Mouse (Mus musculus) cerebellum, postnatal 25 days (tissue): ENCODE measurements at regions not wholly inside any gene's neighbourhood (a gene's known extent, or its start where the extent isn't known, plus 50 kb on each side); places are given as distances from the start of the nearest gene placed in this dataset.
A peak's percentile ranks its signal among the peaks of the same experiment; 100 is the strongest.

Experiments used
- DNase-seq, 2 experiments: peaks; one replicate each; pipeline ENCODE4 v3.0.0; 2021; ENCODE audit warnings: mixed read lengths in 2 of 2

- no peak for DNase-seq
These were observed 77.7 kb downstream of the Fam76b start for GRCm38 (mm10) chr9:13905086-13905669.

GRCm38 (mm10) chr9:13906736-13907135 lies 79.2 kb downstream of the Fam76b start:
- DNase-seq: no peak

- DNase-seq: no peak
These were observed 82.1 kb downstream of the Fam76b start for GRCm38 (mm10) chr9:13909604-13910003.

- DNase-seq: no peak
These were observed 82.6 kb downstream of the Fam76b start for GRCm38 (mm10) chr9:13910091-13910490.

- no peak for DNase-seq
These were observed 85.9 kb downstream of the Fam76b start for GRCm38 (mm10) chr9:13913459-13913858.

GRCm38 (mm10) chr9:13914131-13914530 lies 86.6 kb downstream of the Fam76b start:
- no peak for DNase-seq

GRCm38 (mm10) chr9:13914847-13915246 lies 87.3 kb downstream of the Fam76b start:
- DNase-seq: no peak

GRCm38 (mm10) chr9:13916837-13917236 lies 89.3 kb downstream of the Fam76b start:
- no peak for DNase-seq

- no peak for DNase-seq
These were observed 91.2 kb downstream of the Fam76b start for GRCm38 (mm10) chr9:13918606-13919202.

- DNase-seq: no peak
These were observed 92.4 kb downstream of the Fam76b start for GRCm38 (mm10) chr9:13919739-13920410.

- no peak for DNase-seq
These were observed 93.1 kb downstream of the Fam76b start for GRCm38 (mm10) chr9:13920623-13921022.

- no peak for DNase-seq
These were observed 104.5 kb downstream of the Fam76b start for GRCm38 (mm10) chr9:13932001-13932508.

GRCm38 (mm10) chr9:13933404-13933803 lies 105.9 kb downstream of the Fam76b start:
- no peak for DNase-seq

- no peak for DNase-seq
These were observed 109.8 kb downstream of the Fam76b start for GRCm38 (mm10) chr9:13937301-13937700.

GRCm38 (mm10) chr9:13946519-13946918 lies 119.0 kb downstream of the Fam76b start:
- DNase-seq: no peak

GRCm38 (mm10) chr9:13952157-13952556 lies 124.6 kb downstream of the Fam76b start:
- no peak for DNase-seq

- no peak for DNase-seq
These were observed 135.7 kb downstream of the Fam76b start for GRCm38 (mm10) chr9:13963140-13963763.

- DNase-seq: no peak
These were observed 136.3 kb downstream of the Fam76b start for GRCm38 (mm10) chr9:13963796-13964195.

GRCm38 (mm10) chr9:13964256-13964655 lies 136.7 kb downstream of the Fam76b start:
- DNase-seq: peak in 1 of 2 experiments; percentile 35

- DNase-seq: no peak
These were observed 138.7 kb downstream of the Fam76b start for GRCm38 (mm10) chr9:13966212-13966611.

GRCm38 (mm10) chr9:13969262-13969661 lies 141.7 kb downstream of the Fam76b start:
- DNase-seq: peak; percentile 14 to 16

GRCm38 (mm10) chr9:13973600-13973999 lies 146.1 kb downstream of the Fam76b start:
- no peak for DNase-seq

GRCm38 (mm10) chr9:13974870-13975269 lies 147.4 kb downstream of the Fam76b start:
- DNase-seq: no peak

- DNase-seq: no peak
These were observed 151.3 kb downstream of the Fam76b start for GRCm38 (mm10) chr9:13978842-13979241.
